Mouse (Mus musculus) hindbrain, embryonic 11.5 days (tissue): ENCODE results near the gene Gm36210. TPM values are rescaled to one million over a fixed set of nuclear protein-coding genes. Genes with fewer than 3 reads are reported as not detected.
A peak's percentile ranks its signal among the peaks of the same experiment; 100 is the strongest.
"Not testable (repeated sequence)": the region's sequence is repeated elsewhere in the genome, so short reads cannot be mapped to it uniquely, and the experiment has no call there.

Experiments used
- ATAC-seq: fragments of 200-750 bp; cut with Nextera tagmentation; 2 replicates; pipeline ENCODE4 v1.8.0; 2017; ENCODE audit warnings: mild to moderate bottlenecking, moderate TSS enrichment, moderate library complexity; ENCODE audit not compliant: low FRiP score
- DNase-seq: peaks from one replicate; pipeline ENCODE4 v3.0.0-alpha.2; 2015; ENCODE audit warnings: low spot score
- H3K27ac ChIP-seq: fragments of 300-500 bp; sonication (generic); 2 replicates; pipeline ENCODE4 v1.5.1; 2014; ENCODE audit warnings: mild to moderate bottlenecking, low read depth, low read length
- H3K27me3 ChIP-seq: fragments of 300-500 bp; sonication (generic); 2 replicates; pipeline ENCODE4 v1.6.1; 2014; ENCODE audit warnings: mild to moderate bottlenecking, low read length, moderate library complexity, mixed read lengths; ENCODE audit not compliant: control insufficient read depth, insufficient read depth
- H3K36me3 ChIP-seq: fragments of 300-500 bp; sonication (generic); 2 replicates; pipeline ENCODE4 v1.6.1; 2014; ENCODE audit warnings: mild to moderate bottlenecking, low read length, moderate library complexity, mixed read lengths; ENCODE audit not compliant: control insufficient read depth, insufficient read depth
- H3K4me1 ChIP-seq: fragments of 300-500 bp; sonication (generic); replicated peaks from 2 replicates; pipeline ENCODE4 v1.6.1; 2014; ENCODE audit warnings: low read length, mixed read lengths; ENCODE audit not compliant: control insufficient read depth, insufficient read depth
- H3K4me2 ChIP-seq: fragments of 300-500 bp; sonication (generic); replicated peaks from 2 replicates; pipeline ENCODE4 v1.6.1; 2014; ENCODE audit warnings: mild to moderate bottlenecking, low read depth, low read length
- H3K4me3 ChIP-seq: fragments of 300-500 bp; sonication (generic); 2 replicates; pipeline ENCODE4 v1.5.1; 2014; ENCODE audit warnings: low read depth, low read length
- H3K9ac ChIP-seq: fragments of 300-500 bp; sonication (generic); 2 replicates; pipeline ENCODE4 v1.6.1; 2014; ENCODE audit warnings: low read depth, low read length
- H3K9me3 ChIP-seq: fragments of 300-500 bp; sonication (generic); 2 replicates; pipeline ENCODE4 v1.6.1; 2016; ENCODE audit warnings: low read length; ENCODE audit not compliant: control insufficient read depth
- WGBS: fragments of 180-500 bp; shearing (Covaris S2); extraction: QIAGEN DNeasy Blood & Tissue Kit; methylation state at CpG from one replicate; pipeline ENCODE4 v1.1.7; 2014; 5-methylcytosine and 5-hydroxymethylcytosine counted together
- polyA plus RNA-seq: library from polyadenylated mRNA; unstranded; fragments of >200 nt; fragmentation: Nextera tagmentation; extraction: Ambion mirVana; gene quantifications from 2 replicates; pipeline ENCODE4 v1.2.1, GENCODE M21; 2014

The Gm36210 gene
- polyA plus RNA-seq, 1 experiment from 2014 or later = not detected

DNA sequence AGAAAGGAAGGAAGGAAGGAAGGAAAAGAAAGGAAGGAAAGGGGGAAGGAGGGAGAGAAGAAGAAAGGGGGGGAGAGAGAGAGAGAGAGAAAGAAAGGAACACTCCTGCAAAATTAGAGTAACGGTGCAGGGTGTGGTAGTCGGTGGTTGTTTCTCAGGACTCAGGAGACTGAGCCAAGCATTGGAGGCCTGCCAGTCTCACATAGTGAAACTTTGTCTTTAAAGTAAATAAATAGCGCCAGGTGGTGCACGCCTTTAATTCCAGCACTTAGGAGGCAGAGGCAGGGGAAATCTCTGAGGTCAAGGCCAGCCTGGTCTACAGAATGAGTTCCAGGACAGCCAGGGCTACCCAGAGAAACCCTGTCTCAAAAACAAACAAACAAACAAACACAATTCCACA lies 19.6 kb downstream of the Gm36210 start:
- no peaks in the 10 kb centered on the region for H3K36me3 ChIP-seq
- no peak overlapping the region for H3K4me3 ChIP-seq
- H3K9ac ChIP-seq = no peak overlapping the region
- H3K27ac ChIP-seq = no peak overlapping the region
- ATAC-seq = no peak
- WGBS = 87% methylated on average over 4 of the region's 4 CpGs
- DNase-seq = no peak
- no peaks in the 10 kb centered on the region for H3K4me1 ChIP-seq
- H3K27me3 ChIP-seq = no peaks in the 10 kb centered on the region
- no peaks in the 10 kb centered on the region for H3K9me3 ChIP-seq
- H3K4me2 ChIP-seq = no peak overlapping the region

DNA sequence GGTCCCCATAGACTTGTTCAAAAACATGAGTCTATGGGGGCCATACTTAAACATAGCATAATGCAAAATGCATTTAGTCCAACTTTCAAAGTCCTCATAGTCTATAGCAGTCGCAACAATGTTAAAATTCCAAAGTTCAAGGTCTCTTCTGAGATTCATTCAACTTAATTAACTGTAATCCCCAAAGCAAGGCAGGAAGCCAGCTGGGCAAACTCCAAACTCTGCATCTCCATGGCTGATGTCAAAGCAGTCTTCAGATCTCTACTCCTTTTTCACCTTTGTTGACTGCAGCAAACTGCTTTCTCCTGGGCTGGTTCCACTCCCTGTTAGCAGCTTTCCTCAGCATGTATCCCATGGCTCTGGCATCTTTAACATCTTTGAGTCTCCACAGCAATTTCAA lies 27.3 kb downstream of the Gm36210 start:
- not testable (repeated sequence) for H3K9ac ChIP-seq, H3K27me3 ChIP-seq, H3K4me2 ChIP-seq, ATAC-seq, H3K9me3 ChIP-seq, DNase-seq, H3K4me3 ChIP-seq, H3K27ac ChIP-seq, H3K4me1 ChIP-seq, H3K36me3 ChIP-seq
- 86% methylated on average over 1 of the region's 1 CpGs for WGBS

DNA sequence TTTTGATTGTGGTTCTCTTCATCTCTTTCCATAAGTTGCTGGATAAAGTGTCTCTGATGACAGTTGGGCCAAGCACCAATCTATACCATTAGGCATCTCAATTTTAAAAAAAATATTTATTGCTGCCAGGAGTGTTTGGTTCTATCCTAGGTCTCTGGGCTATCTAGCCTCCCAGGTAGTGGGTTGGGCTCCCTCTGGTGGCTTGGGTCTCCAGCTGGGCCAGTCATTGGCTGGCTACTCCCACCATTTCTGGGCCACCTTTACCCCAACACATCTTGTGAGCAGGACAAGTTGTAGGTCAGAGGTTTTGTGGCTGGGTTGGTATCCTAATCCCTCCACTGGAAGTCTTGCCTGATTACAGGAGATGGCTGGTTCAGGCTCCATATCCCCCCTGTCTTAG lies 28.1 kb downstream of the Gm36210 start:
- ATAC-seq (no peak), DNase-seq (no peak)
- no peaks in the 10 kb centered on the region for H3K36me3 ChIP-seq
- no peak overlapping the region for H3K27ac ChIP-seq
- no peak overlapping the region for H3K4me2 ChIP-seq
- H3K9ac ChIP-seq = no peak overlapping the region
- H3K27me3 ChIP-seq = no peaks in the 10 kb centered on the region
- no peaks in the 10 kb centered on the region for H3K4me1 ChIP-seq
- no peaks in the 10 kb centered on the region for H3K9me3 ChIP-seq
- no peak overlapping the region for H3K4me3 ChIP-seq

DNA sequence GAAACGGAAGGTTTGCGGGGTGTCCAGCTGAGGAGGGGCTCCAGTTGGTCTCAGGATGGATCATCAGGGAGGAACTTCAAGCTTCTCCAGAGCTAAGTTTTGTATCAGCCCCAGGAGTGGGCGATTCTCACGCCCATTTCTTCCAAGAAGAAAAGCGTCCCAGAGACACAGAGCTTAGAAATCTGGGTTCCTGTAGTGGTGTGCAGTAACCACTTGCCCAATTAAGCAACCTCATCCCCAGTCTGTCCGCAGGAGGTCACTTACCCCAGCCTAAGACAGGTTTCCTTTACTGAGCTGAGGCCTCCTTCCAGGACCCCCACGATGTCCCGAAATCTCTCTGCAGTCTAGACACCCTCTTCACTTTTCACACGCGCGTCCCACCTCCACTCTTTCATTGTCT lies 29.1 kb downstream of the Gm36210 start:
- WGBS = 10% methylated on average over 11 of the region's 11 CpGs
- DNase-seq (no peak), ATAC-seq (no peak)
- no peaks in the 10 kb centered on the region for H3K27me3 ChIP-seq
- peak overlapping the region; percentile 51 for H3K9ac ChIP-seq
- no peaks in the 10 kb centered on the region for H3K36me3 ChIP-seq
- H3K4me3 ChIP-seq = peak overlapping the region; percentile 40
- no peak overlapping the region for H3K27ac ChIP-seq
- no peaks in the 10 kb centered on the region for H3K9me3 ChIP-seq
- H3K4me2 ChIP-seq = peak overlapping the region; percentile 70
- no peaks in the 10 kb centered on the region for H3K4me1 ChIP-seq

DNA sequence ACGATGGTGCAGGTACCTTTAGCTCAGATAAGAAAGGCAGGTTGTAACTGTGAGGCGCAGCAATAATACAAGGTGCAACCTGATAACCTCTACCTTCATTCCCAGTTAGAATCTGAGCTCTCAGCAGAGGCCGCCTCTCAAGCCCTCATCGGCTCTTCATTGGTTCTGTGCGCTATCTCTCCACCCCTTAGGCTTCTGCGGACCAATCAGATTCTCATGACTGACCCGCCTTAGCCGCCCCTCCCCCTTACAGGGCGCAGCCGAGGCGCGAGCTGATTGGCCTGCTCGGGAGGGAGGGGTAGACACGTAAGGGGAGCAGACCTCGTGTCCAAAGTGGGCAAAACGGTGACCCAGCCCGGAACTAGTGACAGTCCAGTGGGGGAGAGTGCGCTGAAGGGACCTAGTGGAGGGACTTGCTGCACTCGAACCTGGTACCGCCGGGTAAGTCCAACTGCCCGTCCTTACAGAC lies 29.5 kb downstream of the Gm36210 start, which contains the start of gene Isoc2a:
TSS of gene Isoc2a (plus strand) at position 401 of the 469 bp plus-strand sequence.
- peak within 1 kb of the TSS; percentile 70 for H3K4me2 ChIP-seq
- H3K9me3 ChIP-seq = no peaks in the 10 kb centered on the region
- H3K36me3 ChIP-seq = no peaks in the 10 kb centered on the region
- peak within 1 kb of the TSS; percentile 40 for H3K4me3 ChIP-seq
- H3K9ac ChIP-seq = peak within 1 kb of the TSS; percentile 51
- DNase-seq (peak; percentile 92), ATAC-seq (peak; percentile 99)
- H3K27me3 ChIP-seq = no peaks in the 10 kb centered on the region
- under 1% methylated on average over 20 of the region's 22 CpGs for WGBS
- no peak within 1 kb of the TSS for H3K27ac ChIP-seq
- no peaks in the 10 kb centered on the region for H3K4me1 ChIP-seq

DNA sequence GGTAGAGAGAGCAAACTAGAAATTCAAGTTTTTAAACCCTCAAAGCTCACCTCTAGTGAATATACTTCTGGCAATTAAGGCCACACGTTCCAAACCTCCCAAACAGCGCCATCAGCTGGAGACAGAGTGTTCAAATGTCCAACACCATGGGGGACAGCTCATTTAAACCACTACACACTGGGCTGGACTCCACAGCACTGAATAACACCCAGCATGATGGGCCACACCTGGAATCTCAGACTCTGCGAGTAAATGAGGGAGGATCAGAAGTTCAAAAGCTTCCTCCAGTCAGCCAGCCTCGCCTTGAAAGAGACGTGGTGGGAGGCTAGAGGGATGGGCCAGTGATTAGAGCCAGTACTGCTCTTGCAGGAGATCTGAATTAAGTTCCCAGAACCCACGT lies 36.2 kb downstream of the Gm36210 start, which contains the start of gene Isoc2b:
TSS of gene Isoc2b (minus strand) at position 126 of the 400 bp plus-strand sequence.
- no peak within 1 kb of the TSS for H3K9ac ChIP-seq
- no peaks in the 10 kb centered on the region for H3K9me3 ChIP-seq
- no peak within 1 kb of the TSS for H3K4me3 ChIP-seq
- H3K36me3 ChIP-seq = no peaks in the 10 kb centered on the region
- H3K4me1 ChIP-seq = no peaks in the 10 kb centered on the region
- H3K27ac ChIP-seq = no peak within 1 kb of the TSS
- no peaks in the 10 kb centered on the region for H3K27me3 ChIP-seq
- WGBS = 66% methylated on average over 6 of the region's 6 CpGs
- no peak within 1 kb of the TSS for H3K4me2 ChIP-seq
- ATAC-seq = no peak
- DNase-seq = no peak

DNA sequence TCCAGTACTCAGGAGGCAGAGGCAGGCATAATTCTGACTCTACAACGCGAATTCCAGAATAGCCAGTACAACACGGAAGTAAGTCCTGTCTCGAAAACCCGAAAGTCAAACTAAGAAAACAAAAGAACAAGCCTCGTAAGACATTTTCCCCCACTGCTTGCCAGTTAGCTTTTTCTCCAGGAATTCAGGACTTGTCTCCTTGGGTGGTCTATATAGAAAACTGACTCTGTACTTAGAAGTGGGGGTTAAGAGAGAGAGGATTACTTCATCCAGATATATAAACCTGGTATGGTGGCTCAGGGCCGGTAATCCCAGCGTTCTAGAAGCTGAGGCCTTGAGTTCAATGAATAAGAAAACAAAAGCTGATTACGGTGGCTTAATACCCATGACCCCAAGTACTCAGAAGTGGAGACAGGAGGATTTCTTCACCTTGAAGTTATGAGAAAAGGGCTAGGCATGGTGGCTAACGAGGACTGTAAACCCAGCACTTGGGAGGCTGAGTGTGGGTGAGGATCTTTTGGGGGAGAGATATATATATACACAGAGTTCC lies 39.6 kb downstream of the Gm36210 start:
- Histone ChIP-seq H3K4me3 (peak overlapping the region; percentile 50), H3K9me3 (no peaks in the 10 kb centered on the region), H3K27ac (no peak overlapping the region), H3K4me2 (peak overlapping the region; percentile 59), H3K27me3 (no peaks in the 10 kb centered on the region), H3K36me3 (no peaks in the 10 kb centered on the region), H3K9ac (peak overlapping the region; percentile 65), H3K4me1 (no peaks in the 10 kb centered on the region)
- ATAC-seq (no peak), DNase-seq (no peak)
- 52% methylated on average over 10 of the region's 10 CpGs for WGBS

DNA sequence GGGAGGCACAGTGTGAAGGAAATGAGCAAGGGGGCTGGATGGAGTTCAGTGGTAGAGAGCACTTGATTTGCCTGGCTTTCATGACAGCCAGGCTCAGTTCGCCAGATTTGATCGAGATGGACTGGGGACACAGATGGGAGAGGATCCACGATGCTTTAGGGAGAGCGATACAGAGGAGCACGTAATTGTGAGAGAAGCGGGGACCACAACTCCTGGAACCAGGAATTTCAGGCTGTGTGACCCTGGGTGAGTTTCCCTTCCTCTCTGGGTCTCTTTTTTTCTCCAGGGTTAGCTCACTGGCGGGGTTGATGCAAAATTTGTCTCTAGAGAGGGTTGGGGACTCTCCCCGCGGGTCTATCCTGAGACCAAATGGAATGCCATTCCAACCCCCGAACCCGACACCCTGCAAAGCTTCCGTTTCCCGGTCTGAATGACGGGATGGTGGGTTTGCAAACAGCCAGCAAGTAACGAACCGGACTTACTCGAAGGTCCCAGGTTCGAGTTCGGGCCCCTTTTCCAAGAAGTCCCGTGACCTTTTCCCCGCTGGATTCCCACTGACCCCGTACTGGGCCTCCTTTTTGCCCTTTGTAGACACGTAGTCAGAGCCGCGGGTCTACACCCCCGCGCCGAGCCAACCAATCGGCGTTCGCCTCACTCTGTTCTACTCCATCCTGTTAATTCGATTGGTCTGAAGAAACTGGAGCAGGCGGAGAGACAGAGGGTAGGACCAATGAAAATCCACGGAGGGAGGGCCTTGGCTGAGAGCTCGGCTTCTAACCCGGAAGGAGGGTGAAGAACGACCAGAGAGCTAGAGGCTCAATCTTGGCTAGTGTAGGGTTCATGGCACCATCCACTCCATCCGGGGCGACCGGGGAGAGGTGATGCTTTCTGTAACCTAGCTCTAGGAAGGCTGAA lies 40.5 kb downstream of the Gm36210 start:
- peak; percentile 95 for DNase-seq
- WGBS = 4% methylated on average over 40 of the region's 40 CpGs
- no peaks in the 10 kb centered on the region for H3K9me3 ChIP-seq

More for the DNA sequence above, 40.5 kb downstream of the Gm36210 start:
- no peaks in the 10 kb centered on the region for H3K36me3 ChIP-seq
- ATAC-seq = peak; percentile 100
- peak overlapping the region; percentile 59 for H3K4me2 ChIP-seq
- H3K27ac ChIP-seq = peak overlapping the region; percentile 60; the same call in 1 of the 2 replicates
- H3K4me1 ChIP-seq = no peaks in the 10 kb centered on the region
- H3K27me3 ChIP-seq = no peaks in the 10 kb centered on the region
- peak overlapping the region; percentile 50 for H3K4me3 ChIP-seq
- peak overlapping the region; percentile 74 for H3K9ac ChIP-seq
